Mouse (Mus musculus) layer of hippocampus, adult 2 months (tissue): ENCODE results near the gene Cgnl1. TPM values are rescaled to one million over a fixed set of nuclear protein-coding genes. Genes with fewer than 3 reads are reported as not detected.

Experiments
- DNase-seq, 2 experiments: peaks; one replicate each; pipeline ENCODE4 v3.0.0; 2022; ENCODE audit warnings: low spot score in 2 of 2
- H3K27ac ChIP-seq: fragments of 200-600 bp; 2 replicates; pipeline ENCODE4 v1.8.1; 2022
- H3K4me3 ChIP-seq: fragments of 200-600 bp; 2 replicates; pipeline ENCODE4 v1.8.1; 2022; ENCODE audit warnings: mild to moderate bottlenecking
- CTCF ChIP-seq: fragments of 200-600 bp; conservative IDR thresholded peaks from 2 replicates; pipeline ENCODE4 v1.8.1; 2022; ENCODE audit warnings: antibody characterized with exemption, mild to moderate bottlenecking, moderate library complexity
- total RNA-seq, 2 experiments: library from RNA; stranded (reverse); gene quantifications; 2 replicates each; pipeline ENCODE4 v1.2.3; 2021

Gene Cgnl1
- total RNA-seq, 2 experiments from 2014 or later, result 6.6 to 7.9 TPM

- TF ChIP-seq CTCF, result no peak
- no peak overlapping the region for H3K27ac ChIP-seq
Measured at GRCm38 (mm10) chr9:71760518-71761141, 10.8 kb downstream of the Cgnl1 start.

GRCm38 (mm10) chr9:71759893-71760292 lies 11.5 kb downstream of the Cgnl1 start:
- TF ChIP-seq CTCF, result no peak
- no peak overlapping the region for H3K4me3 ChIP-seq
- DNase-seq, result no peak
- no peak overlapping the region for H3K27ac ChIP-seq

More at GRCm38 (mm10) chr9:71760518-71761141, 10.8 kb downstream of the Cgnl1 start:
- DNase-seq, result no peak
- H3K4me3 ChIP-seq, result no peak overlapping the region

- H3K4me3 ChIP-seq, result no peak overlapping the region
- no peak for TF ChIP-seq CTCF
- H3K27ac ChIP-seq, result no peak overlapping the region
- no peak for DNase-seq
Measured at GRCm38 (mm10) chr9:71757386-71757785, 14.0 kb downstream of the Cgnl1 start.

GRCm38 (mm10) chr9:71756916-71757315 lies 14.5 kb downstream of the Cgnl1 start:
- no peak for TF ChIP-seq CTCF
- Histone ChIP-seq H3K27ac (no peak overlapping the region), H3K4me3 (no peak overlapping the region)
- DNase-seq, result no peak

- no peak for TF ChIP-seq CTCF
- H3K27ac ChIP-seq, result peak overlapping the region; percentile 39; the same call in 1 of the 2 replicates
- no peak overlapping the region for H3K4me3 ChIP-seq
- no peak for DNase-seq
Measured at GRCm38 (mm10) chr9:71753981-71754380, 17.4 kb downstream of the Cgnl1 start.

GRCm38 (mm10) chr9:71753529-71753928 lies 17.9 kb downstream of the Cgnl1 start:
- H3K4me3 ChIP-seq, result no peak overlapping the region
- H3K27ac ChIP-seq, result no peak overlapping the region
- DNase-seq, result no peak
- TF ChIP-seq CTCF, result no peak

- Histone ChIP-seq H3K4me3 (no peak overlapping the region), H3K27ac (no peak overlapping the region)
- no peak for TF ChIP-seq CTCF
- DNase-seq, result no peak
Measured at GRCm38 (mm10) chr9:71753117-71753516, 18.3 kb downstream of the Cgnl1 start.

GRCm38 (mm10) chr9:71750015-71750672 lies 21.3 kb downstream of the Cgnl1 start:
- no peak overlapping the region for H3K27ac ChIP-seq
- no peak overlapping the region for H3K4me3 ChIP-seq
- TF ChIP-seq CTCF, result no peak
- DNase-seq, result no peak

GRCm38 (mm10) chr9:71746405-71746804 lies 25.0 kb downstream of the Cgnl1 start:
- Histone ChIP-seq H3K4me3 (no peak overlapping the region), H3K27ac (no peak overlapping the region)
- no peak for TF ChIP-seq CTCF
- DNase-seq, result no peak

GRCm38 (mm10) chr9:71738081-71738930 lies 33.1 kb downstream of the Cgnl1 start:
- H3K27ac ChIP-seq, result no peak overlapping the region
- no peak for DNase-seq
- no peak overlapping the region for H3K4me3 ChIP-seq
- TF ChIP-seq CTCF, result no peak

- Histone ChIP-seq H3K4me3 (no peak overlapping the region), H3K27ac (no peak overlapping the region)
- DNase-seq, result no peak
- TF ChIP-seq CTCF, result no peak
Measured at GRCm38 (mm10) chr9:71737257-71738023, 34.0 kb downstream of the Cgnl1 start.

- TF ChIP-seq CTCF, result no peak
- no peak overlapping the region for H3K27ac ChIP-seq
- no peak for DNase-seq
- H3K4me3 ChIP-seq, result no peak overlapping the region
Measured at GRCm38 (mm10) chr9:71735886-71736285, 35.5 kb downstream of the Cgnl1 start.
